Mouse (Mus musculus) kidney, adult 9 months (tissue): ENCODE measurements around the gene Prss53.
A peak's percentile ranks its signal among the peaks of the same experiment; 100 is the strongest.
"Not testable (repeated sequence)": the region's sequence is repeated elsewhere in the genome, so short reads cannot be mapped to it uniquely, and the experiment has no call there.

ENCODE experiments used
- DNase-seq: peaks from one replicate; pipeline ENCODE4 v3.0.0; 2022

The Prss53 gene

DNA sequence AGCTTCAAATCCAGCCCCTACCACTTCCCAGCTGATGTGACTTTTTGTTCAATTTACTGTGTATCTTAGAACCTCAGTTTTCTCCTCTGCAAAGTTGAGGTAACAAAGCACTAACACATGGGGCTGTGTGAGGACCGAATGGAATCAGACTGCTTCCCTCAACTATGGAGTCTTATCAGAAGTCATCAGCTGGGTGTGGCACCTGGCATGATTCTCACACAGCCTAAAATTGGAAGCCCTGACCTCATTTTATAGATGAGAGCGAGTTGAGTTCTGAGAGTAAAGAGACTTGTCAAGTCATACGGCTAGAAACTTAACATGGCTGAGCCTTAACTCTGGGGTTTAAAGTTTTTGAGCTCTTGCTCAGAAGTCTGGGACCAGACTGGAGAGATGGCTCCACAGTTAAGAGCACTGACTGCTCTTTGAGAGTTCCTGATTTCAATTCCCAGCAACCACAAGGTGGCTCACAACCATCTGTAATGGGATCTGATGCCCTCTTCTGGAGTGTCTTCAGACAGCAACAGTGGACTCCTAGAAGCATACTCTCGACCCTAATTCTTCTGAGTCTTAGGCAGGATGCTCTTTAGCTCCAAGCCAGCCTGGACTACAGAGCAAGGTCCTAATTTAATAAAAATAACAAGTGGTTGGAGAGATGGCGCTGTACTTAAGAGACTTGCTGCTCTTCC is 20.5 kb downstream of the Prss53 start:
- DNase-seq: no peak

- DNase-seq: no peak
Measured at GRCm38 (mm10) chr7:127869149-127869810, 21.5 kb downstream of the Prss53 start.

DNA sequence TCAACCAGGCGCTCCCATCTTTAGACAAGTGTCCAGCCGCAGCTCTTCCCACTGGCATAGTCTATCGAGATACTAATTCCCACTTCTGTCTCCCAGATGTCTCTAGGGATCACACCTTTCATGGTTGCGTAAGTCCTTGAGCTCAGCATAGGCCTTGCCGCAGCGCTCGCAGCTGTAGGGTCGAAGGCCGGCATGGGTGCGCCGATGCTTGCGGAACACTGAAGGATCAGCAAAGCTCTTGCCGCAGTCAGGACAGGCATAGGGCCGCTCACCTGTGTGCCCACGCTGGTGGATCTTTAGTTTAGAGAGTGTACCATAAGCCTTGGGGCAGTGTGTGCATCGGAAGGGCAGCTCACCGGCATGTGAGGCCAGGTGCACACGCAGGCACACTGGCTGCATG is 23.1 kb downstream of the Prss53 start:
- DNase-seq: no peak

DNA sequence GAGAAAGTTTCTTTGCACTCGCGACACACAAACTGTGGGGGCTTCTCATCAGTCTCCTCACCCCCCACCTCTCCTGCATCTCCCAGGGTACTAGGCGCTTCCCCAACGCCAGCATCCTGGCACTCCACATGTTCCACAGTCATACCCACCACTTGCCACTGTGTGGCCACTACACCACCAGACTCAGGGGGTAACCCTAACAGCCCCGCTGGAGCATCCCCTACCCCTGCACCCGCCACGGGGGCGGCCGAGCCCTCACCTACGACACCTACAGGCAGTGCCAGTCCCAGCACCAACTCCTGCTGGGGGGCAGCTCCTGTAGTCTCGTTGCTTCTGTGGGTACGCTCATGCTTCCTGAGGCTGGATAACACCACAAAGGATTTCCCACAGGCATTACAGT is 24.3 kb downstream of the Prss53 start:
- no peak for DNase-seq

- no peak for DNase-seq
Measured at GRCm38 (mm10) chr7:127858258-127858657, 32.5 kb downstream of the Prss53 start.

DNA sequence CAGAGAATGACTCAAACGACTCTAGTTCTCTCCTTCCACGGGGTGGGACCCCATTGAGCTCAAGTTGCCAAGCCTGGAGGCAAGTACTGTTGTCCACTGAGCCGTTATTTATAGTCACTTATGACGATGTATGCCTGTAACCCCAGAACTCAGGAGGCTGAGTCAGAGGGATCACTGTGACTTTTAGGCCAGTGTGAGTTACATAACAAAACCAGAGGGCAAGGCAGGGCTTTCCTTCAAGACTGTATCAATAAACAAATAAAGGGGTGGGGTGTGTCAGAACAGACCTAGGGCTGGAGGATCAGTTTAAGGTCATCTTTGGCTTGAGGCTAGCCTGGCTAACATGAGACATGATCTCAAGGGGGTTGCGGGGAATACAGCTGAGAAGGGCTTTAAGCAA is 39.9 kb downstream of the Prss53 start:
- no peak for DNase-seq

DNA sequence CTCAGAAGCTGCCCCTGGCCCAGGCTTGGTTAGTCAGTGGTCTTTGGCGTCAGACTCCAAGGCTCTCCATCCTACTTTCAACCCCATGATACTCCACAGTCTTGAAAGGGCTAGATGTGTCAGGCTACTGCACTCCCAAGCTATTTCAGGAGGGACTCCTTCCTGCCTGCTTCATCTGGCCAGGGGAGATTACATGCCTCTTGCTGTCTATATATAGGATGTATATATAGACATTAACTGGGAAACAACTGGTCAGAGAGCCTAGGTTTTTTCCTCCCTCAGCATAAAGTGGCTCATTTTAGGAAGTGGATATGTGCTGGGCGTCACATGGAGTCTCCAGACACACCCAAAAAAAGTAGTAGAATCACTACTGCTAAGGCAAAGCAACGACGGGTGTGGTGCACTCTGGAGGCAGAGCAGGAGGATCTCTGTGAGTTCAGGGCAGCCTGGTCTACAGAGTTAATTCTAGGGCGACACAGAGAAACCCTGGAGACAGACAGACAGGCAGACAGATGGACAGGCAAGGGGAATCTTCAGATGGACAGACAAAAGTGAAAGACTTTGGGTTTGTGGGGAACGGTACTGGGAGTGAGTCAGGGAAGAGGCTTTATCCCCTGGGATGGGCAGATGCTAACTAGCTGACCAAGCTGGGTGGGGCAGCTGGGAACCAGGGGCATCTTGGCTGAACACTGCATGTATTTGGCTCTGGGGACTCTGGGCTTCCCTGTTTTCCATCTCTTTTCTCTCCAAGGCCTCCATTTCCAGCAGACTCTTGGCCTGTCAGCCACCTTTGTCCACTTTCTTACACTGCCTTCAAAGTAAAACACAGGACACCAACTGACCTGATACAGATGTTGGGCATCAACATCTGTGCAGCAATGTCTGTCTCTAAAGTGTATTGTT is 40.5 kb downstream of the Prss53 start:
- no peak for DNase-seq

DNA sequence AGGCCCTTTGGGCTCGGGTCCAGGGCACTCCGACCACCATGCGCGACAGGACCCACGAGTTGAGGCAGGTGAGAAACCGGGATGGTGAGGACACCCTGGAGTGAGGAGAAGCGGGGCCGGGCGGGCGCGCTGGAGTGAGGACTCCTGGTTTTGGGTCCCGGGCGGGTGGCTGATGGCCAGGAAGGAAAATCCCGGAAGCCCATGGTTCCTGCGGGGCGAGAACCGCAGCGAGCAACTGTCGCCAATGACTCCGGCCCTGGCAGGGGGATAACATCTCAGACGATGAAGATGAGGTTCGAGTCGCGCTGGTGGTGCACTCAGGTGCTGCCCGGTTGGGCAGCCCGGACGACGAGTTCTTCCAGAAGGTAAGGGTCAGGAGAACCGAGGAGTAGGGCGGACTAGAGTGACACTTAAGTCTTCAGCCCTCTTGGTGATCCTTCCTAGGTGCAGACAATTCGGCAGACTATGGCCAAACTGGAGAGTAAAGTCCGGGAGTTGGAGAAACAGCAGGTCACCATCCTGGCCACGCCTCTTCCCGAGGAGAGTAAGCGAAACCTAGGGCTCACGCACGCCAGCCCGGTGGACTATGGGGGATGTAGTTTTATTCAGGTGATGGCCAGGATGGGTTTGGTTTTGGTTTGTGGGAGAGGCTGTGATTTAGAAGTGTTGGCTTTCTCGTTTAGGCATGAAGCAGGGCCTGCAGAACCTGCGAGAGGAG is 48.6 kb downstream of the Prss53 start:
- peak; percentile 92 for DNase-seq

- DNase-seq: peak; percentile 94
Measured at GRCm38 (mm10) chr7:127841340-127842000, 49.3 kb downstream of the Prss53 start.

- DNase-seq: no peak
Measured at GRCm38 (mm10) chr7:127840886-127841285, 49.9 kb downstream of the Prss53 start.

GRCm38 (mm10) chr7:127840031-127840430 is 50.7 kb downstream of the Prss53 start:
- not testable (repeated sequence) for DNase-seq

GRCm38 (mm10) chr7:127837878-127838277 is 52.9 kb downstream of the Prss53 start:
- DNase-seq: not testable (repeated sequence)

DNA sequence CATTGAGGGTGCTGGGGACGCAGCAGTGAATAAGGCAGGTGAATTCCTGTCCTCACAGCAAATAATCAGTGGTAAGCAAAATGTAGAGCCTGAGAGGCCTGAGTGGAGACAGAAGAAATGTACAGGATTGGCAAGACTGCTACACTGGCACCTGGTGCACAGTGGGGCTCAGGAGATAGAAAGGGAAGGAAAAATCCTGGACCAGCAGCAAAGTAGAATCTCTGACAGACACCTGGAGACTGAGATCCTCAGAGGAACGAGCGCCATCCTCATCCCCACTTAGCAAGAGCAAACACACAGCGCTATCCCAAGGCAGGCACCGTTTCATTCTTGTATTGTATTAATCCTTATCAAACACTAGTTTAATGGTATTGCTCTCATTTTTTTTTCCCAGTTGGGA is 53.3 kb downstream of the Prss53 start:
- no peak for DNase-seq
